ENCODE assay signal across 11 mouse cellular contexts in the genomic region with DNA sequence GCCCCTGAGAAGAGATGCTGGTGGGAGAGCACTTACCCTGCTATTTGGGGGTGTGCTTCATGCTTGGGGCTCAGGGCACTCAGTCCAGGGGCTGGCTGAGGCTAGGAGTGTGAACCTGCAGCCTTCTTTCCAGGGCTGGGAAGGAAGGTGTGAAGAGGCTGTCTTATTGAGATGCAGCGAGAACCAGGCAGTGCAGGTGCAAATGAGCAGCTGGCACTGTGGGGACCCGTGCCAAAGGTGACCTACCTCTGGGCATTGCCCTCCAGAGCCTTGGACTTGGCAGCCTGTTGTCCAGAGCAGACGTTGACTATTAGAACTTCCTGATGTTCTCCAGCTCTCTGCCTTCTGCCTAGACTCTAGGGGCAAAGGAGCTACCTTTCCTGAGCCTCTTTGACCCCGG. TPM values are rescaled to one million over a fixed set of nuclear protein-coding genes. Genes with fewer than 3 reads are reported as not detected.
A peak's percentile ranks its signal among the peaks of the same experiment; 100 is the strongest.
DNase-seq lines count a peak whose midpoint lies in the region; ATAC-seq and TF ChIP-seq lines count a peak whose summit lies in the region.
"Had no signal": no experiment of that assay in that cellular context is flagged by ENCODE, and none has a peak within 500 bp of the region (broad histone marks: within the 10 kb centered on the region; RNA-seq: fewer than 3 reads in every experiment).

No protein-coding gene starts in this region.

- 28% methylated on average over 4 of the region's 4 CpGs for WGBS in hindbrain, embryonic 12.5 days
- WGBS in midbrain, embryonic 15.5 days = 26% methylated on average over 4 of the region's 4 CpGs
- WGBS in kidney, adult 2 months = 25% methylated on average over 4 of the region's 4 CpGs

- H3K9ac ChIP-seq in hindbrain, embryonic 12.5 days = 0 out of 2 replicates have a peak overlapping the region, but pooled peaks have one; percentile 4
- no peak overlapping the region for H3K9ac ChIP-seq in midbrain, embryonic 15.5 days
- H3K9ac ChIP-seq: liver, embryonic 12.5 days had no signal

- no peak overlapping the region for H3K4me3 ChIP-seq in hindbrain, embryonic 12.5 days
- no peak overlapping the region for H3K4me3 ChIP-seq in midbrain, embryonic 15.5 days
- no peak overlapping the region for H3K4me3 ChIP-seq in kidney, adult 2 months (ENCODE audit: insufficient read depth, low read depth, low read length)
- H3K4me3 ChIP-seq: liver, embryonic 12.5 days had no signal

- DNase-seq in MN1 (ENCODE audit: low spot score) = peak; percentile 29
- peak; percentile 52 to 54 for DNase-seq in cerebellum, postnatal 14 days
- no peak for DNase-seq in urinary bladder, adult 2 months (ENCODE audit: low spot score)
- DNase-seq in kidney, adult 2 months = no peak
- DNase-seq: adrenal gland, postnatal 10 days; kidney, adult 11 months; lung, postnatal 10 days had no signal

- H3K4me1 ChIP-seq in hindbrain, embryonic 12.5 days = peaks cover 63% of the 10 kb centered on the region
- peaks cover 70% of the 10 kb centered on the region for H3K4me1 ChIP-seq in midbrain, embryonic 15.5 days
- H3K4me1 ChIP-seq in kidney, adult 2 months (ENCODE audit: control insufficient read depth, insufficient read depth, low read length) = no peaks in the 10 kb centered on the region
- H3K4me1 ChIP-seq: liver, embryonic 12.5 days had no signal

- H3K36me3 ChIP-seq in hindbrain, embryonic 12.5 days = peaks cover 6% of the 10 kb centered on the region
- no peaks in the 10 kb centered on the region for H3K36me3 ChIP-seq in midbrain, embryonic 15.5 days (replicated peaks)
- H3K36me3 ChIP-seq in kidney, adult 2 months (ENCODE audit: control insufficient read depth, insufficient read depth, low read length) = no peaks in the 10 kb centered on the region
- H3K36me3 ChIP-seq: liver, embryonic 12.5 days had no signal

- no peak for ATAC-seq in hindbrain, embryonic 12.5 days (ENCODE audit: low FRiP score)
- no peak for ATAC-seq in midbrain, embryonic 15.5 days (replicated peaks)
- no peak for ATAC-seq in inflammation-experienced regulatory T-cells, adult 6 months
- ATAC-seq: liver, embryonic 12.5 days had no signal

- peaks cover 8% of the 10 kb centered on the region for H3K27me3 ChIP-seq in hindbrain, embryonic 12.5 days
- H3K27me3 ChIP-seq in midbrain, embryonic 15.5 days (replicated peaks) = no peaks in the 10 kb centered on the region
- H3K27me3 ChIP-seq in kidney, adult 2 months (replicated peaks; ENCODE audit: control insufficient read depth, insufficient read depth, low read length) = no peaks in the 10 kb centered on the region

- no peak for TF ChIP-seq CTCF in kidney, adult 2 months (conservative IDR thresholded peaks at IDR 0.05; ENCODE audit: insufficient read depth, insufficient read length, low read depth, low read length)

- no peak overlapping the region for H3K4me2 ChIP-seq in hindbrain, embryonic 12.5 days (replicated peaks)
- peak overlapping the region; percentile 5; the same call in 1 of the 2 replicates for H3K4me2 ChIP-seq in midbrain, embryonic 15.5 days
- H3K4me2 ChIP-seq: liver, embryonic 12.5 days had no signal

- H3K27ac ChIP-seq in hindbrain, embryonic 12.5 days = peak overlapping the region; percentile 85; the same call in 1 of the 2 replicates
- peak overlapping the region; percentile 81 for H3K27ac ChIP-seq in midbrain, embryonic 15.5 days
- H3K27ac ChIP-seq in kidney, adult 2 months (ENCODE audit: insufficient read depth, low read depth, low read length) = no peak overlapping the region
- H3K27ac ChIP-seq: liver, embryonic 12.5 days had no signal

- H3K9me3 ChIP-seq in hindbrain, embryonic 12.5 days (replicated peaks) = no peaks in the 10 kb centered on the region
- no peaks in the 10 kb centered on the region for H3K9me3 ChIP-seq in midbrain, embryonic 15.5 days
- H3K9me3 ChIP-seq: liver, embryonic 12.5 days had no signal

- no peak for TF ChIP-seq POLR2A in kidney, adult 2 months (IDR thresholded peaks at IDR 0.05; ENCODE audit: low read depth, low read length)

RNA-seq across cellular contexts. Expression of gene Igsf9b, which starts 7.6 kb away (rescaled TPM):
- polyA plus RNA-seq in hindbrain, embryonic 12.5 days (2016; fragmentation: Nextera tagmentation; extraction: Ambion mirVana) = 10.3 and 11.6 TPM in 2 replicates
- 22.7 and 23.1 TPM in 2 replicates for polyA plus RNA-seq in midbrain, embryonic 15.5 days (2015; fragmentation: Nextera tagmentation; extraction: Ambion mirVana)
- polyA plus RNA-seq in urinary bladder, adult 2 months (2012; rRNA removed) = 6.3 and 7.7 TPM in 2 replicates
- 1 to 10 TPM; 1.1 to 3.9 (median 2.6) TPM for polyA plus RNA-seq in inflammation-experienced regulatory T-cells, adult 6 months (2017; shearing (Covaris generic))
- polyA plus RNA-seq in kidney, adult 2 months (2012; rRNA removed) = 0.52 and 0.68 TPM in 2 replicates

Comparison
In these comparisons a context has a peak if more than half of its experiments do, and no peak if none do; other contexts are left out.
1. DNase-seq: peak in MN1 (single experiment) and cerebellum, postnatal 14 days (2 of 2); none in urinary bladder, adult 2 months (single experiment) and kidney, adult 2 months (single experiment).